Mouse (Mus musculus): ENCODE measurements at regions not wholly inside any gene's neighbourhood (a gene's known extent, or its start where the extent isn't known, plus 50 kb on each side); places are given as distances from the start of the nearest gene placed in this dataset.

- TF ChIP-seq POLR2A (IDR thresholded peaks at IDR 0.05; ENCODE audit: borderline replicate concordance, low read depth, low read length) (no peak), CTCF (IDR thresholded peaks at IDR 0.05; ENCODE audit: low read depth, low read length) (no peak)
Observed at GRCm38 (mm10) chr10:99679813-99680212, 79.6 kb downstream of the Csl start.

Measured in bone marrow macrophage, adult 2 months (primary cell).